Comparison of ENCODE assay signal across 16 mouse cellular contexts in genomic region chr11:12340697-12341096, GRCm38 (mm10).
"Had no signal": no experiment of that assay in that cellular context is flagged by ENCODE, and none has a peak within 500 bp of the region (broad histone marks: within the 10 kb centered on the region; RNA-seq: fewer than 3 reads in every experiment).

No protein-coding gene starts in this region.

- H3K27ac ChIP-seq: limb, embryonic 13.5 days; liver, embryonic 12.5 days; lung, embryonic 15.5 days; neural tube, embryonic 12.5 days; stomach, embryonic 15.5 days had no signal

- DNase-seq: kidney, adult 8-10 months; kidney, postnatal 25 days; layer of hippocampus, adult 9-11 months; midbrain, embryonic 14.5 days; retina, postnatal 1 day; right cerebral cortex, postnatal 4 days; spleen, adult 18-20 months; thymus, adult 2 months; thymus, postnatal 25 days had no signal

- ATAC-seq: intestine, postnatal 0 days; liver, embryonic 12.5 days had no signal

- H3K4me1 ChIP-seq: liver, embryonic 12.5 days; neural tube, embryonic 12.5 days; stomach, embryonic 15.5 days had no signal

- H3K4me2 ChIP-seq: limb, embryonic 13.5 days; liver, embryonic 12.5 days; lung, embryonic 15.5 days; neural tube, embryonic 12.5 days; stomach, embryonic 15.5 days had no signal

- H3K9me3 ChIP-seq: limb, embryonic 13.5 days; liver, embryonic 12.5 days; lung, embryonic 15.5 days; neural tube, embryonic 12.5 days; stomach, embryonic 15.5 days had no signal

- H3K36me3 ChIP-seq: limb, embryonic 13.5 days; liver, embryonic 12.5 days; lung, embryonic 15.5 days; neural tube, embryonic 12.5 days; stomach, embryonic 15.5 days had no signal

- H3K9ac ChIP-seq: limb, embryonic 13.5 days; liver, embryonic 12.5 days; lung, embryonic 15.5 days; neural tube, embryonic 12.5 days; stomach, embryonic 15.5 days had no signal

- H3K4me3 ChIP-seq: limb, embryonic 13.5 days; liver, embryonic 12.5 days; lung, embryonic 15.5 days; myocyte; neural tube, embryonic 12.5 days; stomach, embryonic 15.5 days had no signal

- H3K27me3 ChIP-seq: limb, embryonic 13.5 days; liver, embryonic 12.5 days; lung, embryonic 15.5 days; neural tube, embryonic 12.5 days; stomach, embryonic 15.5 days had no signal
